Mouse (Mus musculus) adrenal gland (tissue): ENCODE data around the gene Fgf11.

Experiments used
- intact Hi-C: fragments of 180-260 bp; cut with DNase I; formaldehyde crosslinking; loops from one replicate; pipeline ENCODE4 v1.15.1; 2025

Fgf11 gene

DNA sequence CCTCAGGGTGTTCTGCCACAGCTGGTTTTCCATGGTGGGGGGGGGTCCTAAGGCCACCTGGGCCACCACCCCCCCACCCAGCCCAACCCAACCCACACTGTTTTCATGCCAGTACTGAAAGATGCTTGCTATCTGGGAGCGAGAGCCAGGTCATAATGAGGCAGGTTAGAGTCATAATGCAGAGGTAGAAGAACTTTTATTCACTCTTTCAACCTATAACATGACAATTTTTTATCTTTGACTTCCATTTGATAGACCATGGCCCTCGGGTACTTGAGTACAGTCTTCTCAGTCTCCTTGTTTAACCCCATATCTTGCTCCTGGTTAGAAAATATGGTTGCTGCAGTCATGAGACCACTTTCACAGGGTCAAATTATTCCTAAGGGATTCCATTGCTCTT is 16.7 kb upstream of the Fgf11 start, which contains the start of gene Spem2:
Gene Spem2, minus strand, starts transcription at position 101 of the 400 bp plus-strand sequence.
- intact Hi-C loops, result no loop called here

DNA sequence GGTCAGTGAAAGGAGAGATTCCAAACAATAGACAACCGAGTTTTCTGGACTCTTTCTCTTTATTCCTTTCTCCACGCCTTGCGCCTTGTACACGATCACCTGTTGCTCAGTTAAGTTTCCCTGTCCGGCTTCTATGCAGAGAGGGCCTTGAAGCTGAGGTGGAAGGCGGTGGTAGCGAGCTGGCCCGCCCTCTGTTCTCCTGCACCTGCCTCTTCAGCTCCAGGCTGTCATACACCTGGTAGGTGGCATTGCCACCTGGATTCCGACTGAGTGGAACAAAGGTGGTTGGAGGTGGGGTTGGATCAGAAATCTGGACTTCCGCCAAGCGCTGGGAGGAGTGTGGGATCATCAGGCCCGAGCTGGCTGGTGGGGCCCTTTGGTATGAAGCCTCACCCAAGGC is 14.9 kb upstream of the Fgf11 start:
- intact Hi-C loops, result no loop called here

DNA sequence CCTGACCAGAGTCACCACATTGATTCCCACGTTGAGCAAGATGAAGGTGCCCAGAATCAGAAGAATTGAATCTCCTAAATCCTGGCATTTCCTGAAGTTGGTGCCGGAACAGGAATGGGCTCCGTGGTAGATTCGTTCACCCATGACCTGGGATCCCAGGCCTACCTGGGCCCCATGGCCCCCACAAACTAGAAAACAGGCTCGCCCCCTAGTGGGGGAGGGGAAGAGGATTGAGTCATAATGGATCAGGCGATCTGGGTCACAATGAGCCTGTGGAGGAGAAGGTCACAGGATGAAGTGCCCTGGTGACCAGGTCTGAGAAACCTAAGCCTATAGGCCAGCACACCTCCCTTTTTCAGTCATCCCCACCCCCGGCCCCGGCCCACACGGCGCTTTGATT is 13.5 kb upstream of the Fgf11 start, which contains the start of gene Gm39566:
Gene Gm39566, minus strand, starts transcription at position 144 of the 400 bp plus-strand sequence.
- intact Hi-C loops, result no loop called here

DNA sequence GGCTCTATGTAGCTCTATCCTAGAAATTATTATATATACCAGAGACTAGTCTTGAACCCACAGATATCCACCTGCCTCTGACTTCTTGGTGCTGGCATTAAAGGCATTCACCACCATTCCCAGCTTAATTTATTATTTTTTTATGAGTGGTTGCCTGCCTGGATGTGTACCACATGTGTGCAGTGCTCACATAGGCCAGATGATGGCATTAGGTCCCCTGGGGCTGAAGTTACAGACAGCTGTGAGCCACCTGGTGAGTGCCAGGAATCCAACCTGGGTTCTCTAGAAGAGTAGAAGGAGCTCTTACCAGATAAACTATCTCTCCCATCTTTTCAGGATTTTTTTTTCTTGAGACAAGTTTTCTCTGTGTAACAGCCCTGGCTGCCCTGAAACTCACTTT is 8.6 kb upstream of the Fgf11 start:
- intact Hi-C loops, result no loop called here

DNA sequence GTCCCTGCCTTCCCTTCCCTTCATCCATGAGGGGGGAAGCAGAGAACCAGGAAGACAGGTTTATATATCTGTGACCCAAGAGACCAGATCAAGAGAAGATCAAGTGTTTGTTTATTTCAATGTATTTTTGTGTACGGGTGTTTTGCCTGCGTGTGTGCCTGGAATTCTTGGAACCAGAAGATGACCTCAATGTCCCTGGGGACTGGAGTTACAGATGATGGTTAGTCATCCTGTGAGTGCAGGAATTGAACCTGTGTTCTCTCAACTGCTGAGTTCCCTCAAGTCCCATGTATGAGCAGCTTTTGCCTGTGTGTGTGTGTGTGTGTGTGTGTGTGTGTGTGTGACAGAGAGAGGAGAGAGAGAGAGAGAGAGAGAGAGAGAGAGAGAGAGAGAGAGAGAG is 6.0 kb upstream of the Fgf11 start:
- intact Hi-C loops, result loop anchor here (5.0 kb wide), 1 partner anchor 70 kb away; the partner anchor contains the start of gene Tmem95

DNA sequence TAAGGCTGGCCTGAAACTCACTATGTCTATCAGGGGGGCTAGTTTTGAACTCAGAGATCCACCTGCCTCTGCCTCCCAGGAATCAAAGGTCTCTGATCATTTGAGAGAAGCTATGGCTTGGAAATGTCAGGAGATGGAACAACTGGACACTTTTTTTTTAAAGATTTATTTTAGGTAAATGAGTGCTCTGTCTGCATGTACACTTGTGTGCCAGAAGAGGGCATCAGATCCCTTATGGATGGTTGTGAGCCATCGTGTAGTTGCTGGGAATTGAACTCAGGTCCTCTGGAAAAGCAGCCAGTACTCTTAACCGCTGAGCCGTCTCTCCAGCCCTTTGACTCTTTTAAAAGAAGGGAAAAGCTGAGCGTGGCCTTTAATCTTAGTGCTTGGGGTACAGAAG is 4.7 kb upstream of the Fgf11 start:
- intact Hi-C loops, result loop anchor here (5.0 kb wide), 1 partner anchor 71 kb away; the partner anchor contains the start of gene Tmem95

DNA sequence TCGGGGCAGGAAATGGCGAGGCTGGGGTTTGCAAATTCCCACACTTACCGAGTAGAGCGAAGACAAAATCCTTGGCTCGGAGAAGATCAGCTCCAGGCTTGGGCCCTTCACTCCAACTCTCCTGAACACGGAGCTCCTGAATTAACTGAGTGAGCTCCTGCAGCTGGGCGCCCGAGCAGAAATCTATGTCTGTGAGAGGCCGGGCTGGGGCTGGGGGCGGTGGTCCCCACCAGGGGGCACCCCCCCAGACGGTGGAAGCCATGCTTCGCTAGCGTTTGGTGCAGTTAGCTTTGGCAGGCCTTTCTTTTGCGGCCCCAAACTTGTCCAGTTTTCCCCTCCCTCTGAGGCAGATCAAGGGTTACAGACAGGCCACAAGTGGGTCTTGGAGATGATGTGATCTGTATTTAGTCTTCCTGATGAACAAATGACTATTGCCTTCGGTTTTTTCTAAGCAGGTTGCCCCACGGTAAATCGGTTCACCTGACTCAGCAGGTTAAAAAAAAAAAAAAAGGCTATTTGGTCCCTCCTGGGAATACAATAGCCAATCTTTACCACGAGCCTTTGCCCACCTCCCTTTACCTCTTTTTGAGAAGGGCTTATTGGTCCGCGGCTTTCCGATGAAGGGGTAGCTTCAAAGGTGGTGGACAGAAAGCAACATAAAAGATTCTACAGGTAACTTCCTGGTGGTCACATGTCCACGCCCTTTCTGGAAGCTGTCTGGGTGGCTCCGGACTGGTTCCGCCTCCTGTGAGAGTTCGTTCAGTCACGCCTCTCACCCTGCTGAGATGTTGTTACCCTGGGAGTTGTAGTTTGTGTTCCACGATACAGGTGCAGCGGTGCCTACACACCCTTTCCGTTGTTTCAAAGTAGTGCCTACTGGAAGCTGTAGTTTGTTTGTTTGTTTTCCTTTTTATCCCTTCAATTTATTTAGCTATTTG is 3.6 kb upstream of the Fgf11 start, which contains the start of gene Tmem102:
Gene Tmem102, minus strand, starts transcription at position 653 of the 938 bp plus-strand sequence.
- intact Hi-C loops, result loop anchor here (5.0 kb wide), 3 partner anchors 32 to 72 kb away; partner anchors contain the start of genes Nlgn2, Tmem256, Tmem95 and Zbtb4

DNA sequence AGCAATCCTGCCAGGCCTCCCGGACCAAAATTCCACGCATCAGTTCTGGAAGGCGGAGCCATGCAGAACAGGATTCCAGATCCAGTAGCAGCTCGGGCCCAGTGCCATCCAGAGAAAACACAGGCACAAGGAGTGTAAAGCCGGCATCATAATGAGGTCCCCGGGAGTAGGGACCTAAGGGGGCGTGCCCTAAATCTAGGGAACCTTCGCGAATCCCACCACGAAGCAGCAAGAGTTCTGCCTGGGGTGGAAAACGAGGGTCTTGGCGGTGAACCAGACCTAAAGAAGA is 2.9 kb upstream of the Fgf11 start:
- intact Hi-C loops, result loop anchor here (5.0 kb wide), 2 partner anchors 33 to 37 kb away; partner anchors contain the start of genes Nlgn2, Tmem256 and Zbtb4

DNA sequence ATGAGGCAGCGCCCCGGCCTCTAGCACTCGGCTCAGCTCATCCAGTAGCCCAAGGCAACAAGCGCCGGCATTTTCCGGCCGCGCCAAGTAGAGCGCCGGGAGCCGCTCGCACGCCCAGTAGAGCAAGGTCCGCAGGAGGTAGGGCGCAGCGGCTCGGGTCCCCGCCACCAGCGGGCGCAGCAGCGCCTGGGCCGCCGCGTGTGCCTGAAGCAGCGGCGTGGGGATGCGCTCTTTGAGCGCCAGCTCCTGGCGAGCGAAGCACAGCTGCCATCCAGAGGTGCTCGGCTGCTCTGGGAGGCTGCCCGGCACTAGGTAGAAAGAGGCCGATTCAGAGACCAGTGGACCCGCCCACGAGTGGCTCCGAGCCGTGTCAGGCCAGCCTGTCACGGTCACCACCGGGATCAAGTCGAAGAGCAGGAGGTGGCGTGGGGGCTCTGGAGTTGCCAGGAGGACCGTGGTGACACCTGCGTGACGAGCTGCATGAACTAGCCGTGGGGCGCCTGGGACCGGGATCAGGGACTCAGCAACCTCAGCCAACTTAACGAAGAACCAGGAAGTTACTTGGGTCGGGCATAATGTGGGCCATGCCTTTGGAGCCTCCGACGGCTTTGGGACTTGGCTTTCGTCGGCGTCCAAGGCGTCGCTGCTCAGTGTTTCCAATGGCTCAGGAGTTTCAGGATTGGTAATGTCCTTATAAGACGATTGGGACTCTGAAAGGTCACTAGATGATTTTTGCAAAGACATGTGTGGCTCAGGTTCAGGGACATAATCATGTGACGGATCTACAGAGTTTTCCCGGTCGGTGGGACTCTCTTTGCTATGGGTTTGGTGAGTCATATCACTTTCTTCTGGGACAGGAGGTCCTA is 2.4 kb upstream of the Fgf11 start:
- intact Hi-C loops, result loop anchor here (5.0 kb wide), 2 partner anchors 33 to 37 kb away; partner anchors contain the start of genes Nlgn2, Tmem256 and Zbtb4

DNA sequence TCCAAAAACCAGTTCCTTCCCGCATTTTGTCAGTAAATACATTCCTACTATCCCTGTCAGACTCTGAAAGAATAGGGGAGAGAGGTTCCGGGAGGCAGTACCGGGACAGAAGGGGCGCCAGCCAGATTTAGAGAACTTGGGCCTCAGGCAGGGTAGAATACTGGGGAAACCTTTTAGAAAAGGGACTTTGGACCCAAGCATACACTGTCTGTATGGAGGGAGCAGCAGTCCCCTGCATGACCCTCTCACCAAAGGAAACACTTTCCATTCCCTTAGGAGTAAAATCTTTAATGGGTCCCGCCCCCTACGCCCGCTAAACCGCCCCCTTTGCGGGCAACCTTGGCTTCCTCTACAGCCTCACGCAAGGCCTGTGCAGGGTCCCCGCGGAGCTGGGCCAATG is 1.7 kb upstream of the Fgf11 start:
- intact Hi-C loops, result loop anchor here (5.0 kb wide), 2 partner anchors 34 to 36 kb away; partner anchors contain the start of genes Nlgn2, Tmem256 and Zbtb4

DNA sequence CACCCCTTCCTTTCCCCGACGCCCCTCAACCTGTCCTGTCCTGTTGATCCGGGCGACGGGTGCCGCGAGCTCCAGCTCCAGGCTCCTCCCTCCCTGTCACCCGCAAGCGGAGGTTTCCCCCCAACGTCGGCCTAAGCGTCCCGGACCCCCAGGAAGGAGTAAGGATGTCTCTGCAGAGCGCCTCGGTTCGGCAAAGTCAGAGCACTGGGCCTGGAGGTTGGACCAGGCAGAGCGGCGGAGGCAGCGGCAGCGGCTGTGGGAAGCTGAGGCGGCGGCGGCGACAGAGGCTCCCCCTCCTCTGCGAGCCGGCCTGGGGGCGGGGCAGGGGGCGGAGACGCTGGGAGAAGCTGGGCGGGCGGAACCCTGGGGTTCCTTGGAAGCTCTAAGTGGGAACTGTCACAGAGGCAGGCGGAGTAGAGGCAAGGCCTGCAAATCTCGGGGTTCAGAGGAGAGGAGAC is 1.0 kb upstream of the Fgf11 start:
- intact Hi-C loops, result loop anchor here (5.0 kb wide), 2 partner anchors 35 kb away; partner anchors contain the start of genes Nlgn2, Tmem256 and Zbtb4

DNA sequence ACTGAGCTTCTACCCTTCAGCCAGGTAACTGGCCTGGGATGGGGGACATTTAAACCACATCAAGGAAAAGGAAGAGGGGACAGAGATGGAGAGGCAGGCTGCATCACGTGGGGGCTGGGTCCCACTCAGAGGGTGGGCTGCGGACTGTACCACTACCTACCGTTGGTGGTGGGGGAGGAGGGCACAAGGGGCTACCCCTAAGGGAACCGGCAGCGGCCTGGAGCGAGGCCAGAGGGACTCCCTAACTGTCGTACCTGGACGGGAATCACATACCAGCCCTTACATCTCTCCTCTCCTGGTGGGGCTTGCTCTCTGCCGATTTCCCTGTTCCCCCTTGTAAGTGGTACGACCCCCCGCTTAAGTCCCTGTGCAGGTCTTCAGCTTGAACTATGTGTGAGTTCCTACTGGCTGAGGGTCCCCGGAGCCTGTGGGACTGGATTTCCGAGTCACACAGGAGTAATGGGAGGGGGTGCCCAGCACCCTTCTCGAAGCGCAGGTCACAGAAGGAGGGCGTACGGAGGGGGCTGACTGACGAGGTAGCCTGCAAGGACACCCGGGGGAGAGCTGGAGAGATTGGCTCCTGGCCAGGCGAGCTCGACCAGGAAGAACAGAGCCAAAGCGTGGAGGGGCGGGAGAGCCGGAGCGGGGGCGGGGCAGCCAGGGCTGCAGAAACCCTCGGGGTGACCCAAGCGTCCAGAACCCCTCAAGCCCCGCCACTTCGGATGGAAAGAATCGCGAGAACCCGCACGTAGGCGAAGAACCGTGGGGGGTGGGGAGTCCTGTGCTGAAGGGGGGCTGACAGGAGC is 1.1 kb downstream of the Fgf11 start:
- intact Hi-C loops, result loop anchor here (5.0 kb wide), 2 partner anchors 33 to 37 kb away; partner anchors contain the start of genes Nlgn2, Tmem256 and Zbtb4

DNA sequence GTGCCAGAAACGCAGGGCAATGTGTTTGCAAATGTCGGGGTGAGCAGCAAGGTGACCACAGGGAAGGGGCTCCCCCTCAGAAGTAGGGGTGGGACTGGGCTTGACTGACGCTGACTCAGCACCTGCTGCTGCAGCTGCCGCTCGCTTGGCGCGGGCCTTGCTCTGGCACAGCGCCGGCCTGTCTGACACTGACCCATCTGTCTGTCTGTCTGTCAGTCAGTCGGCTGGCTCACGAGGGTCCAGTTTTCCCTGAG is 1.6 kb downstream of the Fgf11 start:
- intact Hi-C loops, result loop anchor here (5.0 kb wide), 2 partner anchors 33 to 37 kb away; partner anchors contain the start of genes Nlgn2, Tmem256 and Zbtb4

DNA sequence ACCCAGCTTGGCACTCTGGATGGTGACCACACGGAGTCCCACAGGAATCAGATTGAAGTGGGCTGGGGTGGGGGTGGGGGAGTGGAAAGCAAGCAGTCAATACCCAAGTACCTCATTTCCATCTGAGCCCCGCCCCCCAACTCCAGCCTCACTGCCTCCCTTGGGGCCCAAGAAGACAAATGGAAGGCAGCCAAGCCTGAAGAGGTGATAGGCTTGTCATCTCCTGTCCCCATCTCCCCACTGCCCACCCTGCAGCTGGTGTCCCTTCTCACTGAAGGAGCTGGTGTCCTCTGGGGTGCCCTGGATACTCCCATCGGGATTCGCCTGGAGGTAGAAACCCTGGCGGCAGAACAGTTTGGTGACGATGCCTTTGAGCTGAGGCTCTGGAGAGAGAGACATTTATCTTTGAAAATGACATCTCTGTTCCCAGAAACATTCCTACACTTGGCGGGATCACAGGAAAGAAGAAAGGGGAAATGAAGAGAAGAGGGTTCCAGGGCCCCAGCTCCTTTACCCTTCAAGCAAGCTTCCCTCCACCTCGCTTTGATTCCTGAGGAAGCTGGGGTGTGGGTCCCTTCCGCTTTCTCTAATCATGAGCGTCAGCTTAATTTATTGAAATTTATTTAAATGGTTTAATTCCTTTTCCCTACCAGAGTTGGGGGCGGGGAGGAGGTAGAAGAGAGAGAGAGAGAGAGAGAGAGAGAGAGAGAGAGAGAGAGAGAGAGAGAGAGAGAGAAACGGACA is 2.1 kb downstream of the Fgf11 start:
- intact Hi-C loops, result loop anchor here (5.0 kb wide), 2 partner anchors 32 to 38 kb away; partner anchors contain the start of genes Nlgn2, Tmem256 and Zbtb4

DNA sequence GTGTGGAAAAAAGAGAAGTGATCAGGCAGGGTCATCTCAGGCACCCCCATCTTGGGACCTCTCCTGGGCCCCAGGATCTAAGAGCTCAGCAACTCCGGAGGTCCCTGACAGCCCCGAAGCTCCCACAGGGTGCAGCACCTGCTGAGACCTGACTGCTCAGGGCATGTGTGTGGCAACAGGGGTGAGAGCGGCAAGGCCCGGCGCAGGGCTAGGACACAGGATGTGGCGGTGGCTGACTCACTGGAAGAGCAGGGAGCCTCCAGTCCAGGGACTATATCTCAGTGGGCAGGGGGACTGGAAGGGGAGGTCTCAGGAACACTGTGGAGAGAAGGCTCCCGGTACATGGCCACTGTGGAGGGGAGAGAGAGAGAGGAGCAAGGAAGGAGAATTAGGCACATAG is 3.7 kb downstream of the Fgf11 start:
- intact Hi-C loops, result no loop called here

DNA sequence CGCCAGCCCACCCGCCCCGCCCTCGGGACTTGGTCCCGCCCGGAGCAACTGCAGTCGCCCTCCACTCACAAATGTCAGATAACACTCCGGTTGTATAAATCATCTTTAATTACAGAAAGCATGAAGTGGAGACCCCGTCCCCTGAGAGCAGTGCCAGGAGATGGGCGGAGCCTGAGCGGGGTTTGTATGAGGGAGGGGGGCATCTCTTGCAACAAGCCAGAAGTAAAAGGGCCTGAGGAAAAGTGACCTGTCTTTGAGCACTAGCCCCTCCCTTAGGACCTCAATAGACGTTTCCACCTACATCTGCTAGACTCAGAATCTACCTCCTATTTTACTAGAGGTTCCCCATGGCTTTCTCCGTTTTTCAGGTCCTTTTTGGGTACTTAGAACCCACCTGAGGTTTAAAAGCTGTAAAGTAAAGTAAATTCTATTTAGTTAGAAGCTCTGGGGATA is 5.6 kb downstream of the Fgf11 start:
- intact Hi-C loops, result no loop called here

DNA sequence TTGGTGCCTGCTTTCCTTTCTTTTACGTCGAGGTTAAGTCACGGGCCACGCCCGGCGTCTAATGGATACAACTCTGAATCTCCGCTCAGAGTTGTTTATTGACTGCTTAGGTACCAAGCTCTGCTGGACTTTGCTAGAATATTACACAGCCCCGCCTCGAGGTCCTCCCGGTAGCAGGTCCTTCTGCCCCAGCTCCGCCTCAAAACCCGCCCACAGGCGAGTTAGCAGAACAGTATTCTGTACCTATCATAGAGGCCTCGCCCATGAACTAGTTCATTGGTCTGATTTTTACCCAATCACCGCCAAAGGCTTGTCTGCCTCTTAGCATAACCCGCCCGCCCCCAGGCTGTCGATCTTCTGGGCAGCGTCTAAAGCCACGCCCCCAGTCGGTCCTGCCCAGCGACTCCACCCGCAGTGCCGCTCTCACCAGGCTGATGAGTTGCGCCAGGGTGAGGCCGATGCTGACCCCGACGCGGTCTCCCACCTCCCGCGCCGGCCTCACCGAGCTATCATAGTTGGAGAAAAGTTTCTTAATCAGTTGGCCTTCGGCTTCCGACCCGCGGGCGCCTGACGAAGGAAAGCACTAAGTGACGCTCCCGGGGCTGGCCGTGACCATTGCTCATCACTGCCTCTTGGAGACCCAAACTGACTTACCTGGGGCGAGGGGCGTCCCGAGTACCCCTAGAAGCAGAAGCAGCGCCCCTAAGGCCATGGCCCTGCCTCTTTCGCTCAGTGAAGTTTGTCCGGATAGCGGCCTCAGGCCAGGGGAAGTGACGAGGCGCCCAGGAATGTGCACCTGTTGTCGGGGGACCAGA is 6.3 kb downstream of the Fgf11 start, which contains the start of gene Chrnb1:
Gene Chrnb1, minus strand, starts transcription at position 776 of the 815 bp plus-strand sequence.
- intact Hi-C loops, result no loop called here

DNA sequence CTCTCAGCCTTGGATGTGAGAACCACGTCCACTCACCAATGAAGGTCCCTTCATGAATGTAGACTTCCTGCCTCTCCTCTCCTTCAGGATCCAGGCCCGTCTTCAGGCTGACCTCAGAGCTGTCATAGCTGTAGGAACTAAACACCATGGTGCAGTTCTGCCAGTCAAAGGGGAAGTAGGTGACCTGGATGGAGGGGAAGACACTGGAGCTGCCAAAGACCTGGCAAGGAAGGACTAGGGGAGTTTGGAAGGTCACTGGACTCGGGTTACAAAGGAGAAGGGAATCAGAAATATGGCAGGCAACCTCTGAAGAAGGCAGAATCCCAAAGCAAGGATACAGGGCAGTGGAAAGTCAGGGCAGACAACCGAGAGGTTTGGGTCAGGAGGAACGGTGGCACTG is 8.2 kb downstream of the Fgf11 start:
- intact Hi-C loops, result no loop called here

DNA sequence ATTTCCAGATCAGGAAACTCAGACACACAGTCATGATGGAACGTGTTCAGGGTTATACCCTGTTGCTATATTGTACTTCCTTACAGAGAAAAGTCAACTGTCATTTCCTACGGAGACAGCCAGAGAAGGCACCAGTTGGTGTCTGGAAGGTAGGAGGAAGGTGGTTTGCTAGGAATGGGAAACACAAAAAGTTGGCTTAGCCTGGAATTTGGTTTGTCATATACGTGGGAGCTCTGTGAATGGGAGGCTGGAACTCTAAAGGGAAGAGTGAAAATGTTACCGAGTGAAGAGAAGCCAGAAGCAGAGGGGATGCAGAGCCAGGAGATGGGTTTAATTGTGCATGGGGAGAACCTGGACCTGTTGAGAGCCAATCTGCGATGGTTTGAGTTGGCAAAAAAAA is 10.2 kb downstream of the Fgf11 start:
- intact Hi-C loops, result no loop called here
